Mouse (Mus musculus) WW6 (cell line): Measurements from ENCODE around the gene Atf7.
"Not testable (repeated sequence)": the region's sequence is repeated elsewhere in the genome, so short reads cannot be mapped to it uniquely, and the experiment has no call there.

Experiments
- DNase-seq: peaks from one replicate; pipeline ENCODE4 v3.0.0-alpha.2; 2013; ENCODE audit warnings: low read depth, low spot score

The Atf7 gene

GRCm38 (mm10) chr15:102624970-102625686 is at the start of gene Atf7, which contains the start of gene Gm28047:
Gene Atf7 (minus strand): TSS chr15:102625464.
Gene Gm28047 (minus strand): TSS chr15:102625067.
- peak; percentile 96 for DNase-seq

DNA sequence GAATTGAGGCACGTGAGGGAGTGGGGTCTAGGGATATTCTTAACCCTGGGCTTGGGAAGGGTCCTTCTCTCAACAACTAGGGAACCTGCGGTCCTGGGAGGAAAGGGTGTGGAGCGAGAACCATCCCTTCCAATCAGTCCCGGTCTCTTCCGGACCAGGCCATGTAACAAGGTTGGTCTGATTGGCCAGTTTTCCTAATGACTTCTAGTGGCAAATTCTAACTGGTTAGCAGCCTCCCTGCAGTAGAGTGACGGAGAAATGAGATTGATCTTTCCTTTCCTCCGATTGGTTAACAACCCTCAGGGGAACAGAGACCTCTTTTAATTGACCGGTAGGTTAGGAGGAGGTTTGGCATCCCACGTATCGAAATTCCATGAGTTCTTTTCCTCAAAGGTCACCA is 48.3 kb upstream of the Atf7 start:
- peak; percentile 72 for DNase-seq

GRCm38 (mm10) chr15:102672215-102673071 is 47.2 kb upstream of the Atf7 start, which contains the start of gene Atp5g2:
Gene Atp5g2 (minus strand): TSS chr15:102672352.
- no peak for DNase-seq

DNA sequence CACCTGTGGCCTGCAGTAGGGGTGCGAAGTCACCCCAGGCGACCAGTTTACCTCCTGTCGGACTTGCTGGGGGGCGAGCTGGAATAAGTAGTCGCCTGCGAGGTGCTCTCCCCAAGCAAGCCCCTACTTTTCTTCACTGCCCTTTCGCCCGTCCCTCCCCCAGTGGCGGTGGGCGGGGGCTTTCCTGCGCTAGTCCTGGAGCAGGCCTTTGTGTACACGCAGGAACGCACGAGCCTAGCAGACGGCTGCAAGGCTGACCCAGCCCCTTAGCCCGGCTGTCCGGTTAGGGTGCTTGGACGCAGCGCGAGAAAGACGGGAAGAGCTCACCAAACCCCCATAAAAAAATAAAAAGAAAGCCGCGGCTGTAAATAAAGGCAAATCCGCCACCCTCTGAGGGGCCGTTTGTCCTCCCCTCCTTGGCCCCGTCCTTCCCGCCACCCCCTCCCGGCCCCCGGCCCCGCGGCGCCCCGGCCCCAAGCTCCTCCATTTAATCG is 46.5 kb upstream of the Atf7 start:
- DNase-seq: no peak

DNA sequence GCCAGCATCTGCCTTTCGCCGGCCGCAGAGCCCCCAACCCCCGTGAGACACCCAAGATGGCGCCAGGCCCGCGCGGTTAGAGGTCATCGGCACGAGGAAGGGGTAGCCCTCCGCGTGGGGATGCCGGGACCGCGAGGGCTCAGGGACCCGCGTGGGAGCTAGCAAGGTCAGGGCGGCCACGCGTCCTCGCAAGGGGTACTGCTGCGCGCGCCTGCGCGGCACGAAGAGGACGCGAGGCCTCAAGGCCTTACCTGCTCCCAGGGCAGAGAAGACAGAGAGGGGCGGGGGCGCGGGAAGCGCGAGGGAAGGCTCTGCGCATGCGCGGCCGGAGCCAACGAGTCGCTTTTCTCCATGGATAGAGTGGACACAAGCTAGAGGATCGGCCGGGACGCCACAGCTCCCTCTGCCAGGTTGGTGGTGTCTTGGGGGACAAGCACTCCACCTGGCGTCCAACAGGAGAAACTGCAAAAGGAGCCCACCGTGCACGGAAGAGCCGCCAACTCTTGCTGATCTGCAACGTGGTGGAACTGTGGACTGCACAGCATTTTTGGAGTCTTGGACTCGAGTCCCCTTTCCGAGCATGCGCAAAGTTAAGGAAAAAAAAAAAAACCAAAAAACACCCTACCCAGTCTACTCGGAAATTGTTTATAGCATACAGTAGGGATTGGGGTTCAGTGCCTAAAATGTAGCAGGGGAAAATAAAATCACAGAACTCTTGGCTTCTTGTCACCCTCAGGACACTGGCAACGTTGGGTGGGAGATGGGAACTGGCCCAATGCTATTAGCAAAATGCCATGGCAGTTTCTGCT is 45.7 kb upstream of the Atf7 start:
- peak; percentile 96 for DNase-seq

- no peak for DNase-seq
These were observed 45.0 kb upstream of the Atf7 start for GRCm38 (mm10) chr15:102670281-102670680.

- DNase-seq: no peak
These were observed 44.3 kb upstream of the Atf7 start for GRCm38 (mm10) chr15:102669571-102669970.

DNA sequence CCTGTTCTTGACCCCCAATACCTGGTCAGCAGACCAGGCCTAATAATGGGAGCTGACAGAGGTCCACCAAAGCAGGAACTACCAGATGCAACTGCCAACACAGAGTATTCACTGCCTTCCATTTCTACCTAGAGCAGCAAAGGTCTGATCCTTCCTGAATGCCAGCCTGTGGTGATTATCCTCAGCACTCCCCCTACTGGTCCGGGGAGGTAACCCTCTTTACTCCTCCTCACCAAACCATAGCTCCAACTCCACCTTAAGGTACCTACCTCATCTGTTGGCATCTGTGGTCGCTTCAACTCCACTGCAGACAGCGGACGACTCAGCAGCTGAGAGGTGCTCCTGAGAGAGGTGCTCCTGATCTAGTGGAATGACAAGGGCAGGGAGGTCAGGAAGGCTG is 40.2 kb upstream of the Atf7 start:
- DNase-seq: peak; percentile 59

- no peak for DNase-seq
These were observed 38.6 kb upstream of the Atf7 start for GRCm38 (mm10) chr15:102663825-102664224.

DNA sequence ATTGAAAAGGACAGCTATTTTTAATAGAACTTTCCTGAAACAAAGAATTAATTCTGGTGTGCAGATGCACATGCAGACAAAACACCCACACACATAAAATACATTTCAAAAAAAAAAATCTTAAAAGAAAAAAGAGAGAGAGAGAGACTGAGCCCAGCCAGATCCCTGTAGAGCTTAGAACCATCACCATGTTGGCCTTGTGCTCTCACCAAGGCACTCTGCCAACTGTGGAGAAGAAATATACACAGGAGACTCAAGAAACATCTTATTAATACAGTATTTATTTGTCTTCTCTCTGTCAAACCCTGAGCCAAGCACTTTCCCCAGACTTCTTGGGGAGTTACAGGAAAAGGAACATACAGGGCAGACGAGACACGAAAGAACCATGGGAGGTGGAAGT is 37.3 kb upstream of the Atf7 start:
- DNase-seq: not testable (repeated sequence)

DNA sequence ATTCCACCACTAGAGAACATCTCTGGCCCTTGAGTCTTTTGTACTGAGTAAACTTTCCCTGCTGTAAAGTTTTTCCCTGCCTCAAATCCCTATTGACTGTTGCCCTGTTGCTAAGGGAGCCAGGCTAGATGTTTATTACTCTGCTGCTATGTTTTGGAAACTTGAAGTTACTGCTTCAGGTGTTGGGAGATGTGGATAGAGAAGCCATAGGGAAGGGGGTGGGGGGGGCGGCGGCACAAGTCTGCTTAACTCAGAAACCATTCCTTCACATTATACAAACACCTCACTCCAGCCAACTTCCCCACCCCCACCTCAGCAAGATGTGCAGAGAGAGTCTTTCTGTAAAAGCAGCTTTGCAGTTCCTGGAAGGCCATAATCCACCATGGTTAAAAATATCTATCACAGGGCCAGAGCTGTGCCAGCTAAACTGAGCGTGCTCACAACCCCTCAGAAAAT is 32.7 kb upstream of the Atf7 start:
- no peak for DNase-seq

GRCm38 (mm10) chr15:102656658-102657057 is 31.4 kb upstream of the Atf7 start:
- DNase-seq: no peak

DNA sequence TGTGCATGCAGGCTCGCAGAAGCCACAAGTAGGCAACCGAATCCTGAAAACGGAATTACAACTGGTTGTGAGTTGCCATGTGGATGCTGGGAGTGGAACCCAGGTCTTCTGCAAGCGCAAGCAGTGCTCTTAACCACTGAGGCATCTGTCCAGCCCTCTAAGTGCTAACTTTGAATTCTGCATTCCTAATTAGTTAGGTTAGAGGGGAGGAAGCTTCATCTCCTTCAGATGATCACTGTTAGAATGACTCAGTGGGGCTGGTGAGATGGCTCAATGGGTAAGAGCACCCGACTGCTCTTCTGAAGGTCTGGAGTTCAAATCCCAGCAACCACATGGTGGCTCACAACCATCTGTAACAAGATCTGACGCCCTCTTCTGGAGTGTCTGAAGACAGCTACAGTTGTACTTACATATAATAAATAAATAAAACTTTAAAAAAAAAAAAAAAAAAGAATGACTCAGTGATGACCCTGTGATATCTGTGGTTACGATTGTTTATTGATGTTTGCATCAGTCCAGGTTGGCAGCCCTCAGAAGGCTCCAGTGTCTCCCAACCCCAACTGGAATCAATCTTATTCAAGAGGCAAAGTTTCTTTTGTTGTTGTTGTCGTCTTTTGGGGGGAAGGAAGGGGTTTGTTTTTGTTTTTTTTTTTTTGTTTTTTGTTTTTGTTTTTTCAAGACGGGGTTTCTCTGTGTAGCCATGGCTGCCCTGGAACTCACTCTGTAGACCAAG is 26.8 kb upstream of the Atf7 start:
- not testable (repeated sequence) for DNase-seq

DNA sequence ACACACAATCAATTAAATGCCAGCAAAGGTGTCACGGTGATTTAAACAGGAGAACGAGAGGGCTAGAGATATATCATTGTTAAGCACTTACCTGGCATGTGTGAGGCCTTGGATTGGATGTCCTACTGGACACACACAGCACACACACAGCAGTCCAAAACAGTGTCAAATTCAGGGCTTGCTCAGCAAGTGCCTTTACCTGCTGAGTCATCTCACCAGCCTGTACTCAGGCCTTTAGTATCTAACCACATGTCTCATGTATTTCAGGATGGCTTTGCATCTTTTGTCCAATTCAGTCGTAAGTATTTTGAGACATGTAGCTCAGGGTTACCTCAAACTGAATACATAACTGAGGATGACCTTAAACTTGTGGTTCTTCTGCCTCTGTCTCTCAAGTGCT is 25.8 kb upstream of the Atf7 start:
- no peak for DNase-seq

DNA sequence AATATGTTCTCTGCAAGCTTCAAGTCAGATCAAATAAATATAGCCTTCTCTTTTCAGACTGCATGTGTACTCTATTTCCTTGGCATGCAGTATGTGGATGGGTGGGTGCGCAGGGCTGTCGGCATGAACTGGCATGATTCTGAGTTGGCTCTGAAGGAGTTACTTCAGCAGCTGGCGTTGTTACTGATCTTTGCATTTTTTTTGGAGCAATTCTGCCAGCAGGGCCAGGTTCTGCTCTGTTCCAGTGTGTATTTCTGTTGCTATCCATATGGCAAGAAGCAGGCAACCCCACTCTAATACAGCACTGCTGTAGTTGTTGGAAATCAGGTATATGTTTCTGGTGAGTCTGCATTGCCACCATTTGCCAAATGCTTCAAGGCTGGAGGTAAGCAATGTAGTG is 10.6 kb upstream of the Atf7 start:
- DNase-seq: no peak

DNA sequence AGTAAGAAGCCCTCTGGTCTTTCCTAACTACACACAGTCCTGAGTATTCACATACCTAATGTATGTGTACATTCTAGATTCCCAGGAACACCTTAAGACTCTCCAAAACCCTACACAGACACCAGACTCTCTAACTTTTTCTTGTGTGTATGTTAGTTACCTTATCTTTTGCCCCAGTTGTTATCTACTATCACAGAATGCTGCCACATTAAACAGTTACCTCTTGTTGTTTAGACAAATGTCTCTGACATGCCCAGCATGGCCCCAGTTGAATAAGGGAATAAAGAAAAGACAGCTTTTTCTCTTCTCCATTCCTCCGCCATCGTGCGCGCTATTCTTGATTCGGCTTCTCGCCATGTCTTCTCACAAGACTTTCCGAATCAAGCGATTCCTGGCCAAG is 9.4 kb upstream of the Atf7 start:
- DNase-seq: no peak

GRCm38 (mm10) chr15:102625687-102626055 is 407 bp upstream of the Atf7 start:
- no peak for DNase-seq

- no peak for DNase-seq
These were observed 834 bp downstream of the Atf7 start for GRCm38 (mm10) chr15:102624291-102624969.

- DNase-seq: no peak
These were observed 2.1 kb downstream of the Atf7 start for GRCm38 (mm10) chr15:102623121-102623520.

DNA sequence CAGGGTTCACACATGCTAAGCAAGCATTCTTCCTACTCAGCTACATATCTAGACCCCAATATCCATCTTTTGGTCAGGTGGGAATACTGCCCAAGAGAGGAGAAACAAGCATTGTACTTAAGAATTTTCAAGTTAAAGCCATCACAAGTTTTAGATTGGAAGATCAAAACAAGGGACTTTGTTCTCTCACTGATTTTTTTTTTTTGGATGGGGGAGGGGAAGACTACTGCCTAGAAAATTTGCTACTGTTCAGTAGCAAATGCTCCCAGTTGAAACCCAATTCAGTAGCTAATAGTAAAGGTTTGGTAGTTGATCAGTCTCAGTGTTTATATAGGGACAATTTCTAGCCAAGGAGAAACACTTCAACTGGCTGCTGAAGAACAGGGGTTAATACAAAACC is 2.7 kb downstream of the Atf7 start:
- no peak for DNase-seq
